Mouse (Mus musculus): ENCODE data around the gene Herc4.

GRCm38 (mm10) chr10:63259340-63259739, 15.7 kb downstream of the Herc4 start:
- TF ChIP-seq GATA1 (IDR thresholded peaks at IDR 0.05; ENCODE audit: low read length), result no peak
- no peak for TF ChIP-seq TAL1 (IDR thresholded peaks at IDR 0.05; ENCODE audit: low read length)

Data from erythroblast, embryonic 14.5 days (primary cell).